Mouse (Mus musculus) mesoderm, embryonic 11.5 days (tissue): Measurements from ENCODE around the gene Paqr4.

Source experiments
- DNase-seq: peaks from one replicate; pipeline ENCODE4 v3.0.0-alpha.2; 2012; ENCODE audit warnings: low read depth, low spot score

Gene Paqr4

GRCm38 (mm10) chr17:23726758-23727142 is 13.9 kb downstream of the Paqr4 start:
- peak; percentile 77 for DNase-seq

GRCm38 (mm10) chr17:23725999-23726757 is 14.5 kb downstream of the Paqr4 start, which contains the start of gene Pkmyt1:
Gene Pkmyt1 (plus strand): TSS chr17:23726336.
- peak; percentile 95 for DNase-seq

GRCm38 (mm10) chr17:23725477-23725876 is 15.2 kb downstream of the Paqr4 start:
- DNase-seq, result no peak

- DNase-seq, result no peak
Measured at GRCm38 (mm10) chr17:23722376-23723125, 18.1 kb downstream of the Paqr4 start, which contains the start of gene 1520401A03Rik. Gene 1520401A03Rik (minus strand): TSS chr17:23722783.

GRCm38 (mm10) chr17:23721886-23722285 is 18.8 kb downstream of the Paqr4 start:
- no peak for DNase-seq

- DNase-seq, result no peak
Measured at GRCm38 (mm10) chr17:23719455-23719854, 21.2 kb downstream of the Paqr4 start.

GRCm38 (mm10) chr17:23717003-23717402 is 23.7 kb downstream of the Paqr4 start:
- no peak for DNase-seq

GRCm38 (mm10) chr17:23706212-23706611 is 34.5 kb downstream of the Paqr4 start:
- DNase-seq, result peak; percentile 81

GRCm38 (mm10) chr17:23705525-23706104 is 35.1 kb downstream of the Paqr4 start:
- no peak for DNase-seq

GRCm38 (mm10) chr17:23704741-23705140 is 35.9 kb downstream of the Paqr4 start:
- DNase-seq, result no peak

- DNase-seq, result no peak
Measured at GRCm38 (mm10) chr17:23703301-23703700, 37.4 kb downstream of the Paqr4 start.

GRCm38 (mm10) chr17:23700079-23700478 is 40.6 kb downstream of the Paqr4 start:
- peak; percentile 93 for DNase-seq

GRCm38 (mm10) chr17:23699131-23700077 is 41.3 kb downstream of the Paqr4 start:
- no peak for DNase-seq

- DNase-seq, result no peak
Measured at GRCm38 (mm10) chr17:23695801-23696200, 44.9 kb downstream of the Paqr4 start.

- DNase-seq, result no peak
Measured at GRCm38 (mm10) chr17:23694491-23694890, 46.2 kb downstream of the Paqr4 start.
